Mouse (Mus musculus): ENCODE data around the gene Fgf14.
"Not testable (repeated sequence)": the region's sequence is repeated elsewhere in the genome, so short reads cannot be mapped to it uniquely, and the experiment has no call there.

Gene Fgf14

DNA sequence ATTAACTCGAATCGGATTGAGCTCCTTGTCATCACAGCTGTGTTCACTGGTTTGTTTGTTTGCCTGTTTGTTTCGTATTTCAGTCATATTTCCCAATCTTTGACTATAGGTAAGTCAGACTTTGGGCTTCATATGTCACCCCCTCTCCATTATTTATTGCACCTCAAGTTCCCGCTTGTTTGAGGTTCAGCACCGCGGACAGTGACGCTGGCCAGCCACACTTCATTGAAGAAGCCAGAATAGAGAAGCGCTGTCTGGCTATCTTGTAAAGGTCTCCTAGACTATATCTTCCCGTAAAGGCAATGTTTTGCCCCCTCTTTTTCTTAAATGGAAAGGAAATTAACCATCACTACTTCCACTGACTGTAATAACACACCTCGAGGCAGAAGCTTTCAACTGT, 481.6 kb downstream of the Fgf14 start:
- DNase-seq (ENCODE audit: low read depth, low spot score): peak; percentile 31

DNA sequence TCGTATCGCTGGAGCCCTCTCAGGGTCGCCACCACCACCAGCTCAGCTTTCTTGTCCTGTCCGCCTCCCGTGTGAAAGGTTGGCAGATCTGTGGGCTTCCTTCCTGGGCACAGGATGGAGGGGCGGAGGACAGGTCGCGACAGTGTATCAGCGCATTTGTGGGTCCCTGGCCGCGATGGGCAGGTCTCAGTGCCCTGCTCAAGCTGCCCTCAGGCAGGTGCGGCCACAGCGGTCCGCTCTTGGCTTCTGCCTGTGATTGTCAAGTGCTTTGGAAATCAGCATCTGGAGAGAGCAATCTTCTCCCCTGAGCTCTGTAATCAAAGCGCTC, 484.1 kb downstream of the Fgf14 start:
- no peak for DNase-seq (ENCODE audit: low read depth, low spot score)

DNA sequence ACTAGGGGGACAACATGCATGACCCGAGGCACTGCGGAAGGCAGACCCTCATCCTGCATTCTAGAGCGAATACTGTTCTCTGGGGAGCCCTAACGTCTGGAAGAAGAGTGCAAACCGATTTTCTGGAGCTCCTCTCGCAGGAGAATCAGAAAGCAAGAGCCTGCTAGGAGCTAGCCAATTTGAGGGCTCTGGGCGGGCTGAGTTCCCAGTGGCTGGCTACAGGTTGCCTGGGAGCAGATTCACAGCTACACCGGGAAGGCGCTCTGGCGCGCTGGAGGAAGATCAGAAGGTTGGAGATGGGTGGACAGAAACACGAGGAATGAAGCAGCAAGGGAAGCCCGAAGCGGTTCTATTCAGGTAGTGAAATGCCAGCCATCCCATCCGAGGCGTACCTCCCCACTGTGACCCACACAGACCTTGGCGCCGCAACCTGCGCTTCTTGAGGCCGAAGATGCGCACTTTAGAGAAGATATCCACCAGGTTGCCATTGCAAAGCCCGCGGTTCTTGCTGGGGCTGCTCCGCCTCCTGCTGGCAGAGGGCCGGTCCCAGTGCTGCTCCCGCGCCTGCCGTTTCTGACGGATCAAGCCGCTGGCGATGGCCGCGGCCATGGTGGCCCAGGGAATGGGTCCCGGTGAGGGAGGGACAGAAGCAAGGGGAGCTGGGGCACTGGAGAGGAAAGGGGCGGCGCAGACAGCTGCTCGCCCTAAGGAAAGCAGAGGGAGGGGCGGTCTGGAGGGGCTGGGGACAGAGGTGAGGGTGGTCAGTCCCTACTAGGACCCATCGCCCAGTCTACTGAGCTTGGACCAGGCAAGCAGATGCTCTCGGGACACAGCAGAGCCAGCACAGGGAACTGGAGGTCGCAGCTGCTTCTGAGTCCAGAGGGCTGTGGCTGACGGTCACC, 484.8 kb downstream of the Fgf14 start:
- DNase-seq (ENCODE audit: low read depth, low spot score): peak; percentile 20

DNA sequence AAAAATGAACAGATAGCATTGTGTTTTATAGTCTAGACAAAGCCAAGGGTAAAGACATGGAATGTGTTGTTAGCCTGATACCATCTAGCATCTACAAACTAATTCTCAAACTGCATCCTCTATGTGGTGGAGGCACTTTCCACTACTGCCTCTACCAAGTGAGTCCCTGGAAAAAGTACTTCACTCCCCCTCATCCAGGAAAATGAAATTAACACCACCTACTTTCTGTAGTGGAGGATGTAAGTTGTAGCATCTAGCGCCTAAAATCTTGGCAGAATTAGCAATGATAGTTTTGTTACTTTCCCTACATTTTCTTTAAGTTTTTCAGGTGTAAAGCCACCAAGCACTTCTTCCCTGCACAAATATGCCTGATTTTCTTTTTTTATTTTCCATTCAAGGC, 496.7 kb downstream of the Fgf14 start:
- DNase-seq (ENCODE audit: low read depth, low spot score): no peak

DNA sequence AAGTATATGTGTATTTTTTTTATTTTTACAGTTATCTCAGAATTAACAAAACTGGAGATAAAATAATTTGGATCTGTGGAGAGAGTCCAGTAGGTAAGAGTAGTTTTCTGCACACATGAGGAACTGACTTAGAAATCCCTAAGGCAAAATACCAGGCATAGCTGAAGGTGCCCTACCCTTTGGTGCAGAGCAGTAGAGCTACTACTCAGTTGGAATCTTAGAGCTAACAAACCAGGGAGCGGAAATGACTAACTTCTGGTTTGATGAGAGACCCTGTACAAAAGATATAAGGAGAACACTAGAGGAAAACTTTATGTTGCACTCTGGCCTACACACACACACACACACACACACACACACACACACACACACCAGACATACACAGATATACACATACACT, 502.8 kb downstream of the Fgf14 start:
- no peak for DNase-seq (ENCODE audit: low read depth, low spot score)

DNA sequence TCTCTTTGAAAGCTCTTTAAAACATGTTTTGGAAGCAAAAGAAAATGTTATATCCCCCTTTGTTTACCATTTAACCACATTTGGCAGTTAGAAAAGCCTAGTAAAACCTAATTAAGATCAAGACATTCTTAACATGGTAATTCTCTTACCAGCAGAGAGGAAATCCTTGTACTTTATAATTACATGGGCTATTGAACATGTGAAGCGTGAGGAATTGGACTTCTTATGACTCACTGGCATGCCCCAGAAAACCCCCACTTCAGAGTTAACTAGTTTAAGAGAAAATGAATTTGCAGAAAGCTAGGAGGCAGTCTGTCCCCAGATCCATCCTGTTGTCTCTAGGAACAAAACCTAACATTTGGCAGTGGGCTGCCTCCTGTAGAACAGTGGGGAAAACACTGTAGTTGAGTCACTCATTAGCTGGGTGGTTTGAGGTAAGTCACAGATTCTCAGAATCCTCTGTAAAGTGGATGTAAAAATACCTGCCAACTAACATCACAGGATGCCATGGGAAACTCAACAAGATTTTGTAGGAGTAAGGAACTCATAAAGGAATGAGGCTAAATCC, 513.2 kb downstream of the Fgf14 start:
- DNase-seq (ENCODE audit: low read depth, low spot score): no peak

DNA sequence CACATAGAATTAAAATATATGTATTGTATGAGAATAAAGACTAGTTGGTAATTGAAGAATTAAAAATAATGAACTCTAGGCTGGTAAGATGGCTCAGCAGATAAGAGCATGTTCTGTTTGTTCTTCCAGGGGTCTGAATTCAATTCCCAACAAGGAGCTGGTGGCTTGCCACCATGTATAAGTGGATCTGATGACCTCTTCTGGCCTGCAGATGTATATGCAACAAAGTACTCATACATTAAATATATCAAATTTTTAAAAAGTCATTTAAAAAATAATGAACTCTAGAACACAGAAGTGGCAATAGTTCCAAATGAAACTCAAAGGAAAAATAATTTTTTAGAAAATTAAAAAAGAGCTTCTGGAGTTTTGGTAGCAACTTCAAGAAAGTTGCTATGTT, 529.5 kb downstream of the Fgf14 start:
- DNase-seq (ENCODE audit: low read depth, low spot score): no peak

DNA sequence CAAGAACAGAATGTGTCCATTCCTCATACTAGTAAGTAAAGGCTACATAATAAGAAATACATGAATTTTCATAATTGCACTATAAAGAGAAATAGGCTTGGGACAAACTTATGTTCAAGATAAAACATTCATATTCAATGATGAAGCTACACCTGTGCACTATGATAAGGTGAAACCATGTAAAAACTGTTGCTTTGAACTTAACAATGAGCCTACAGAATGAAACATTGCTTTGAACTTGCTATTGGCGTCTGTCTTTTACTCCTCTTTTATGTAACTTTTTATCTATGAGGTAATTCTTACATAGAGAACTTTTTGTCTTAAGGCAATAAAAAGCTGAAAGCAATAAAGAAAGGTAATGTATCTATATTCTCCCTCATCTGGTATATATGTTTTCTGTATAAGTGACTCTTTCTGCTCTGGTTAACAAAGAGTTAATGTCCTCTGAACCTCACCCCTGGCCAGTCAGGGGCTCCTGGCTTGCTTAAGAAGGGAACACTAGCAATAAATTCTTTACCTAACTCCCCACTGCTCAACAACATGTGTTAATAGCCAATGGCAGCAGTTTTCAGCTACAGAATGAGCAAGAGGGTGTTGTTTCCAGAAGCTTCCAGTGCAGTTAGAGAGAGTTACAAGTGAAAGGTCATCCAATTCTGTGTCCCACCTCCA, 569.6 kb downstream of the Fgf14 start:
- DNase-seq (ENCODE audit: low read depth, low spot score): no peak

DNA sequence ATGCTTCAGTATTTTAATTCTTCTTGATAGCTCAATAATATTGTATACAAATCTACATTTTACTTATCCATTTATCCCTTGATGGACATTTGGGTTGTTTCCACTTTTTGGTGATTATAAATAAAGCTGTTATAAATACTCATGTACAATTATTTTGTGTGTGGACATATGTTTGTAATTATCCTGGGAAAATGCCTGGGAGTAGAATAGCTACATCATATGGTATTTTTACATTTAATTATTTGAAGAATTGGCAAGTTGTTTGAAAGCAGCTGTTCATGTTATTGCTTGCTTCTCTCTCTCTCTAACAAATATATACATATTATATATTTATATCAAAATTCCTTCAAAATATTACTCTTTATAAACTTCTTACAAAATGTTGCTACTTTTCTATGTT, 593.8 kb downstream of the Fgf14 start:
- no peak for DNase-seq (ENCODE audit: low read depth, low spot score)

DNA sequence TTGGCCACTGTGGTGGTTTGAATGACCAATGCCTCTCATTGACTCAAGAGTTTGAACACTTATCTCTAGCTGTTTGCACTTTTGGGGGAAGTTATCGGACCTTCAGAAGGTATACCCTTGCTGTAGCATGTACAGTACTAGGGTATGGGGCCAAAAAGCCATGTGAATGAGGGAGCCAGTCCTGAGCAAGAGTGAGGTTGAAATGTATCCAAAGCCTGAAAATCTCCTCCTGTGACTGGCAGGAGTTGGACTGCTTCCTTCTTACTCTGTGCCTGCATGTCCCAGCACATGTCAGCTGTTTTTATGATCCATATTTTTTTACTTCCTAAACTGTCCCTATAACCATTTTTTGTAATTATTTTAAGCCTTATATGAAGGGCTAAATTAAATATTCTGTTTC, 632.9 kb downstream of the Fgf14 start:
- DNase-seq (ENCODE audit: low read depth, low spot score): no peak

DNA sequence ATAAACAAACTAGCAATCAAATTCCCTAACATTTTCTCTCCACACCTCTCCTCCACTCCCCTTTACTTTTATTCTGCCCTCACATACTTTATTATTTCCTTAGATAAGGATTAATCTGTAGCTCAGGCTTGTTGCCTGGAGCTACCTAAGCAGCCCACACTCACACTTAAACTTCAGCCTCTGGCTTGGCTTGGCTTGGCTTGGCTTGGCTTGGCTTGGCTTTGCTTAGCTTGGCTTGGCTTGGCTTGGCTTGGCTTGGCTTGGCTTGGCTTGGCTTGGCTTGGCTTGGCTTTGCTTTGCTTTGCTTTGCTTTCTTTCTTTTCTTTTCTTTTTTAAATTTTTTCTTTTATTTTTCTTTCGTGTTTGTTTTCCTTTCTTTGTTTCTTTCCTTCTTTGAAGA, 636.3 kb downstream of the Fgf14 start:
- DNase-seq (ENCODE audit: low read depth, low spot score): no peak

DNA sequence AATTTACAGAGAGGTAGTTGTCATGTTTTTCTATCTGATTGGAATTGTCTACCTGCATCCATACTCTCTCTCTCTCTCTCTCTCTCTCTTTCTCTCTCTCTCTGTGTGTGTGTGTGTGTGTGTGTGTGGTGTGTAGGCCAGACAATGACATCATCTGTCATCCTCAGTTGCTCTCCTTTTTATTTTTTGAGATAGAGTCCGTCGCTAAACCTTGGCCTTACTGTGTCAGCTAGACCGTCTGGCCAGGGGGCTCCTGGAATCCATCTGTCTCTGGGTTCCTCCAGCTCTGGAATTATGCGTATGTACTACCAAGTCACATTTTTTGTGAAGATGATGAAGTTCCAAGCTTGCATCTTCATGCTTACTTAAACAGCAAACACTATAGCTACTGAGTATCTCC, 639.5 kb downstream of the Fgf14 start:
- no peak for DNase-seq (ENCODE audit: low read depth, low spot score)

DNA sequence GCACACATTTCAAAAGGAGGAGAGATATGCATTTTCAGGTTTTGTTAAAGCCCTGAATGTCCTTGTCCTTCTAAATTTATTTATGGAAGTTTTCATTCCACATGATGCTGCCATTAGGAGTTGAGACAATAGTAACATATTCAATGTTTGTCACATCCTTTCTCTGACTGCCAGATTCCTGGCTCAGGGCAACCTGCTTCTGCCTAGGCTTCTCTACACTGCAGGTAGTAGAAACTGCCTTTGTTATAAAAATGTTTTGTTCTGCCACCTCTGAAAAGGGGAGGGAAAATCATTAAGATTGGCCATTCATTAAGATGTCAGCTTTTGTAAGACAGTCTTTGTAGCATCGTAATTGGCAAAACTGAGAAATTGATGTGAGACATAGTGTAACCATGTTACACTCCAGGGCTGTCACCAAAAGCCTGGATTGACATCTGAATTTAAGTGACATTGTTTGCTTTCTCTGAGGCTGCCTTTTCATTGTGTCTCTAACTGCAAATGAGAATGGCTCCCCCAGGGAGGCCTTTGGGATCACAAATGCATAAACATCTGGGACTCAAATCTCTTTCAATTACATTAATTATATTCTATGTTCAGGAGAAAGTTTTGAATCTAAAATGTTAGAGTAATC, 640.2 kb downstream of the Fgf14 start:
- DNase-seq (ENCODE audit: low read depth, low spot score): no peak

DNA sequence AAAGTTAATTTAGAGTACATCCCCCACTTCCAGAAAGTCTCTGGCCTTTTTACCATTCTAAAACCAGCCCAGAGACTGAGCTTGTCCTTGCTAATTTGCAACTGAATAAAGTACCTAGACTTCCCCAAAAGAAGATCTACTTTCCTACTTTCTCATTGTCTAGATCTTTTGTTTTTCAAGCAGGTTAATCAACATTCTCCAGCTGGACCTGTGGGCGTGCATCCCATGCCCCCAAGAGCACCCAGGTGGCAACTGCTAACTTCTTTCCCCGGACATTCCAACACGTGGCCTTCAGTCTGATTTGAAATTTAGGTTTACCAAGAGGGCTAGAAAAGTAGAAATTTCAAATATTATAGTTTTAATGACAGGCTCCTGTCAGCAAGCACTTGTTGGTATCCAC, 643.6 kb downstream of the Fgf14 start:
- not testable (repeated sequence) for DNase-seq (ENCODE audit: low read depth, low spot score)

DNA sequence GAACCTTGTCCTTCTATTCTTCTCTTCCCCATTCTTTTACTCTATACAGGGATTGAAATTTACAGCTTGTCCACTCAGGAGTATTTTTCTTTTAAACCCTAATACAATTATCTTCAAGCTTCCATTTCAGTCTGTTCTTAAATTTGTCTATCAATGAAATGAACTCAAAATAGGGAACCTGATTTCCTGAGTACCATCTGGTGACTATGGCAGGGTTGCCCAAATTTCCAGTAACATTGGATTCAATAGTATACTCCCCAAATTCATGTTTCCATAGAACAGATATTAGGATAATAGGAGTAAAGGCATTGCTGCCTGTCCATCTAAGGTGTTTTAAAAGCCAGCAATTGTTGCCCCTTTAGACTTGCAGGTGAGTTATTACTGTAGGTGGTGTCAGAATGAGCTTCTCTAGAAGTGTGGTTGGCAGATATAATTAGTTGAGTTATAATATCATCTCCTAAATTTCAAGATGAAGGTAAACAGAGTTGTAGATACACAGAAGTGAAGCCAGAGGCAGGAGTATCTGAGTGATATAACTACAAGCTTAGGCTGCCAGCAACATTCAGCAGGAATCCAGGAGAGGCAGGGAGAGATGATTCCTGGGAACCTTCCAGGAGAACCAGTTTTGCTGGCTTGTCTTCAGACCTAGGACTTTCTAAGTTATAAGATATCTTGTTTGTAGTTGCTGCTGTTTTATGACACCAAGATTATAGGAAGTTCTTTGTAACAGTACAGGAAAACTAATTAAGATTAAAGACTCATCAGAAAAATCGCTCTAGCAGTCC, 648.8 kb downstream of the Fgf14 start:
- no peak for DNase-seq (ENCODE audit: low read depth, low spot score)

DNA sequence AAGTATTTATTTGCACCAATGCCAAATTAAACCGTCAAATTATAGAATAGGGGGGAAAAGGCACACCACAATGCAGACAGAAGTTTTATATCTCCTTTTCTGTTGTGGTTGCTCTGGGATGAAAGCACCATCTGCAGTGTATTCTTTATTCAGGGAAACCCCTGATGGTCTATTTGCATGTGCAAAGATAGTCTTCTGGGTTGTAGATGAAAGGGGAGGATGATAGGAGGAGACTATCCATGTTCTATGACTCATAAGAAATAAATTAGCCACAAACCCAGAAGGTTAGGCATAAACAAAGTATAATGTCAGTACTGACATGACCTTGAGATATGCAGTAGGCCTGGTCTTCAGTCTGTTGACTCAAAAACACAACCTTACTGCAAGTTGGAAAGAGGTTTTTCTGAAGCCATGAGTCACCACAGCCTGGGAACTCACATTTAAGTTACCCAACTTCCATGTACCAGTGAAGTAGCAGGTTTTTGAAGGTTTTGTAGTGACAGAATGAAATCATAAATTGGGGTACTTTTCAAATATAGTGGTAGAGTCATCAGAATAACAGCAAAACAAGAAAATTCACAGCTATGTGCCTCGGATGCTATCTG, 686.2 kb downstream of the Fgf14 start:
- no peak for DNase-seq (ENCODE audit: low read depth, low spot score)

DNA sequence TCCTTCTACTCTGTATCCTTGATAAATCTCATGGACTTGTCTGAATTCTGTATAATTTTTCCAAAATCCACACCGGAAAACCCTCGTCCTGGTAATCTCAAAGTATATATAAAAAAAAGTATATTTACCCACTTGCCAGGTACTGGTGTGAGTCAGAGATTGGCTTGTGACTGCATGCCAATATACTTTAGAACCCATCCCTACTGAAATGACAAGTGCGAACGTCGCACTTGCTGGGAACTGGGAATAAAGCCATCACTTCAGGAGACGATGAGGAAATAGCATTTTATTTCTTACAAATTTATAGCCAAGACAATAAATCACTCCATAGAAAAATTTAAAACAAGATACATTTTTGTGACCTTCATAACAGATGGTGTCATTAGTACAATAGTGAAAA, 708.9 kb downstream of the Fgf14 start:
- DNase-seq (ENCODE audit: low read depth, low spot score): no peak

DNA sequence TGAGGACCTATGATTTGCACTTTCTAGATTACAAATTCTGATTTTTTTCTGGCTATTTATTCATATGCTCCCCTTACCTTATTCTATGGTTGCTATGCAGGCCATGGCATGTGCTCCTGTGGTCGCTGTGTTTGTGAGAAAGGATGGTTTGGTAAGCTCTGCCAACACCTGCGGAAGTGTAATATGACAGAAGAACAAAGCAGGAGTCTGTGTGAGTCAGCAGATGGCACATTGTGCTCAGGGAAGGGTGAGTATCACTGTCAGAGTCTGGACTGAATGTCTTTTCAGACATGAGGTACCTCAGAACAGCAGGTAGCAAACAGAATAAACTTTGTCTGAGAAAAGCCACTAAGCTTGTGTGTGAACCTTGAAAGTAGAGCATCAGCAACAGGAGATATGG, 710.4 kb downstream of the Fgf14 start:
- no peak for DNase-seq (ENCODE audit: low read depth, low spot score)

Data from embryo, embryonic 11.5 days (tissue).